Mouse (Mus musculus): ENCODE data around the gene Atxn7l1. TPM values are rescaled to one million over a fixed set of nuclear protein-coding genes. Genes with fewer than 3 reads are reported as not detected.

The Atxn7l1 gene
- polyA plus RNA-seq, 1 experiment from 2014 or later, result 10.8 TPM

DNA sequence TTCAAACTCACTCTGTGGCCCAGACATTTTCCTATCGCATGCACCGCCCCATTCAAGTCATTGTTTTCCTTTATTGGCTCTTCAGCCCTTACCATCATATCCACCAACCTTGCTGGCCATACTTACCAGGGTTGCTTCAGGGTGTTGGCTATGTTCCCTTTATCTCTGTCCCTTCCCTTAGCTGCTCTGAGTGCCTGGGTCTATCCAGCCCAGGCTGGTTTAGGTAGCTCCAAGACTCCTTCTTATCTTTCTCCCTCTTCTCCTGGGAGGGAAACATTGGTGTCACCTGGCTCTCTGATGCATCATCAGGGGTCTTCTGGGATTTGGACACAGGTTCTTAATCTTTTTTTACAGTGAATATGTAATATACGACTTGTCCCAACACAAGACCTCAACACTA lies 36.6 kb downstream of the Atxn7l1 start:
- no peak for ATAC-seq (replicated peaks; ENCODE audit: extremely low read depth, insufficient read depth, low FRiP score)
- Histone ChIP-seq H3K4me1 (ENCODE audit: control insufficient read depth, insufficient read depth, low read length) (peaks cover 6% of the 10 kb centered on the region), H3K9me3 (replicated peaks; ENCODE audit: control insufficient read depth, low read length) (no peaks in the 10 kb centered on the region), H3K4me2 (ENCODE audit: low read depth, low read length) (no peak overlapping the region), H3K9ac (ENCODE audit: low read length) (no peak overlapping the region), H3K4me3 (ENCODE audit: low read length) (no peak overlapping the region), H3K36me3 (ENCODE audit: control insufficient read depth, insufficient read depth) (no peaks in the 10 kb centered on the region), H3K27me3 (ENCODE audit: control insufficient read depth, insufficient read depth, low read length) (no peaks in the 10 kb centered on the region), H3K27ac (ENCODE audit: low read length) (no peak overlapping the region)
- WGBS, result 85% methylated on average over 3 of the region's 3 CpGs

GRCm38 (mm10) chr12:33185046-33185445 lies 37.6 kb downstream of the Atxn7l1 start:
- Histone ChIP-seq H3K9ac (ENCODE audit: low read length) (no peak overlapping the region), H3K4me1 (ENCODE audit: control insufficient read depth, insufficient read depth, low read length) (peaks cover 6% of the 10 kb centered on the region), H3K27ac (ENCODE audit: low read length) (no peak overlapping the region), H3K36me3 (ENCODE audit: control insufficient read depth, insufficient read depth) (no peaks in the 10 kb centered on the region), H3K27me3 (ENCODE audit: control insufficient read depth, insufficient read depth, low read length) (no peaks in the 10 kb centered on the region), H3K4me2 (ENCODE audit: low read depth, low read length) (no peak overlapping the region), H3K9me3 (replicated peaks; ENCODE audit: control insufficient read depth, low read length) (no peaks in the 10 kb centered on the region), H3K4me3 (ENCODE audit: low read length) (no peak overlapping the region)
- no peak for ATAC-seq (replicated peaks; ENCODE audit: extremely low read depth, insufficient read depth, low FRiP score)
- 53% methylated on average over 6 of the region's 6 CpGs for WGBS

- ATAC-seq (replicated peaks; ENCODE audit: extremely low read depth, insufficient read depth, low FRiP score), result no peak
Measured at GRCm38 (mm10) chr12:33186331-33186730, 38.8 kb downstream of the Atxn7l1 start.

DNA sequence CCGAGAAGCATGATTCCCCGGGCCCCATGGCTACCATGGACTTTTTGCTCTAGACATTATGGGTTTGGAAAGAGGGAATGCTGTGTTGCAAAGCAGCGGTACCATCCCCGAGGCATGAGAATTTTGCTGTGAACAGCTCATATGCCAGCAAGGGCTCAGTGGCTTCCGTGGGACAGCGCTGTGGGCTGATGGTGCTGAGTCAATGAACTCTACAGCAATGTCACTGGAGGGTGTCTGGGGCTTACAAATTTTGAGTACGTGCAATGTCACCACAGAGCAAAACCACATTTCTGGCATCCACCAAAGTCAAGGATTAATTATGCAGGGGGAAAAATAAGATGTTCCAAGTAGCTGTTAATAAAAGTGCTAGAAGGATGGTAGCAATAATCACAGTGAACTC lies 42.6 kb downstream of the Atxn7l1 start:
- Histone ChIP-seq H3K4me1 (ENCODE audit: control insufficient read depth, insufficient read depth, low read length) (peaks cover 16% of the 10 kb centered on the region), H3K9me3 (replicated peaks; ENCODE audit: control insufficient read depth, low read length) (no peaks in the 10 kb centered on the region), H3K27me3 (ENCODE audit: control insufficient read depth, insufficient read depth, low read length) (no peaks in the 10 kb centered on the region), H3K4me2 (ENCODE audit: low read depth, low read length) (no peak overlapping the region), H3K27ac (ENCODE audit: low read length) (no peak overlapping the region), H3K9ac (ENCODE audit: low read length) (no peak overlapping the region), H3K4me3 (ENCODE audit: low read length) (no peak overlapping the region), H3K36me3 (ENCODE audit: control insufficient read depth, insufficient read depth) (no peaks in the 10 kb centered on the region)
- ATAC-seq (replicated peaks; ENCODE audit: extremely low read depth, insufficient read depth, low FRiP score), result no peak
- 89% methylated on average over 7 of the region's 7 CpGs for WGBS

More at GRCm38 (mm10) chr12:33186331-33186730, 38.8 kb downstream of the Atxn7l1 start:
- Histone ChIP-seq H3K27me3 (ENCODE audit: control insufficient read depth, insufficient read depth, low read length) (no peaks in the 10 kb centered on the region), H3K27ac (ENCODE audit: low read length) (no peak overlapping the region), H3K9me3 (replicated peaks; ENCODE audit: control insufficient read depth, low read length) (no peaks in the 10 kb centered on the region), H3K4me3 (ENCODE audit: low read length) (no peak overlapping the region), H3K4me2 (ENCODE audit: low read depth, low read length) (no peak overlapping the region), H3K4me1 (ENCODE audit: control insufficient read depth, insufficient read depth, low read length) (peaks cover 6% of the 10 kb centered on the region), H3K36me3 (ENCODE audit: control insufficient read depth, insufficient read depth) (no peaks in the 10 kb centered on the region), H3K9ac (ENCODE audit: low read length) (no peak overlapping the region)
- 86% methylated on average over 2 of the region's 2 CpGs for WGBS

- H3K4me2 ChIP-seq (ENCODE audit: low read depth, low read length), result no peak overlapping the region
- H3K4me3 ChIP-seq (ENCODE audit: low read length), result no peak overlapping the region
- H3K27ac ChIP-seq (ENCODE audit: low read length), result no peak overlapping the region
- no peaks in the 10 kb centered on the region for H3K36me3 ChIP-seq (ENCODE audit: control insufficient read depth, insufficient read depth)
- H3K9me3 ChIP-seq (replicated peaks; ENCODE audit: control insufficient read depth, low read length), result no peaks in the 10 kb centered on the region
- no peaks in the 10 kb centered on the region for H3K27me3 ChIP-seq (ENCODE audit: control insufficient read depth, insufficient read depth, low read length)
- no peak overlapping the region for H3K9ac ChIP-seq (ENCODE audit: low read length)
- no peak for ATAC-seq (replicated peaks; ENCODE audit: extremely low read depth, insufficient read depth, low FRiP score)
- H3K4me1 ChIP-seq (ENCODE audit: control insufficient read depth, insufficient read depth, low read length), result peaks cover 13% of the 10 kb centered on the region
- WGBS, result 69% methylated on average over 6 of the region's 6 CpGs
Measured at GRCm38 (mm10) chr12:33190633-33191032, 43.1 kb downstream of the Atxn7l1 start.

DNA sequence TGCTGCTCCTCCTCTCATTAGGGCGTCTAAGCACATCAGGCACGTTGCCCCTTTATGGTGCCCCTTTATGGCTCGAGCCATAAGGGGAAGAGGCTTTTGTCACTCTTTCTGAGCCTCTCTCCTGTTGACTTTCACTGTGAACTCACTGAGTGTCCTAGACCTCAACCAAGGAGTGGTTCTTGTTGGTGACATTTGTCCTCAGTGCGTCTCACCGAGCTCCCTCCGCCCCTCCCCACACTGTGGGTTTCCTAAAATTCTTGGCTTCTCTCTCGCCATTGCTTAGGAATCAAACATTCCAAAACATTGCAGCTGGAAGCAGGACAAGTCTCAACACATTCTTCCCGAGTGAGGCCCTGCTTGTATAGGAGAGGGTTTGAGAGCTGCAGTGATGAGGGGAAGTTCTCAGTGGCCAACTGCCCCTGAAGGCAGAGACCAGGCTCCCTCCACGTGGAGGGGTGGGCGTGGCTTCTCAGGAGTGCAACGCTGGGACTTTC lies 46.0 kb downstream of the Atxn7l1 start:
- H3K36me3 ChIP-seq (ENCODE audit: control insufficient read depth, insufficient read depth), result no peaks in the 10 kb centered on the region
- H3K4me2 ChIP-seq (ENCODE audit: low read depth, low read length), result peak overlapping the region; percentile 2
- H3K4me3 ChIP-seq (ENCODE audit: low read length), result no peak overlapping the region
- peaks cover 25% of the 10 kb centered on the region for H3K4me1 ChIP-seq (ENCODE audit: control insufficient read depth, insufficient read depth, low read length)
- 0 out of 2 replicates have a peak, but pooled peaks cover 6% of the 10 kb centered on the region for H3K9me3 ChIP-seq (replicated peaks; ENCODE audit: control insufficient read depth, low read length)
- no peaks in the 10 kb centered on the region for H3K27me3 ChIP-seq (ENCODE audit: control insufficient read depth, insufficient read depth, low read length)
- 29% methylated on average over 11 of the region's 11 CpGs for WGBS
- peak overlapping the region; percentile 56 for H3K27ac ChIP-seq (ENCODE audit: low read length)
- peak; percentile 80 for ATAC-seq (replicated peaks; ENCODE audit: extremely low read depth, insufficient read depth, low FRiP score)
- no peak overlapping the region for H3K9ac ChIP-seq (ENCODE audit: low read length)

DNA sequence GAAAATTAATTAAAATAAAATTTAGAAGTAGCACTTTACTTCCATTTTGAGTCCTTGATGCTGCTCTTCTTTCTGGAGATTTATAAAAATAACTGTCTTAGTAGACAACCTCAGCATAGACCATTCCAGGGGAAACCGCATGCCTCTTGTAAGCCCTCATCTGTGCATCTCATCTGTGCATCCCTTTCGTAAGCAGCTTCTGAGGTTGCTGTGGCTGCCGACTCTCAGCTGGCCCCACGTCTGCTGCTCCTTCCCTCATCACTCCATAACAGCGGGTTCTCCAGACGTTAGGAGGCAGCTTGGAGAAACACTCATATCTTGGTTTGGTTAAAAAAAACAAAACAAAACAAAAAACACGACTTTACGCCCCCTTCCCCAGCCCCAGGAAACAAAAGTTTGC lies 47.7 kb downstream of the Atxn7l1 start:
- H3K9me3 ChIP-seq (replicated peaks; ENCODE audit: control insufficient read depth, low read length), result 0 out of 2 replicates have a peak, but pooled peaks cover 6% of the 10 kb centered on the region
- H3K27ac ChIP-seq (ENCODE audit: low read length), result no peak overlapping the region
- ATAC-seq (replicated peaks; ENCODE audit: extremely low read depth, insufficient read depth, low FRiP score), result no peak
- no peak overlapping the region for H3K4me2 ChIP-seq (ENCODE audit: low read depth, low read length)
- H3K27me3 ChIP-seq (ENCODE audit: control insufficient read depth, insufficient read depth, low read length), result no peaks in the 10 kb centered on the region
- no peak overlapping the region for H3K9ac ChIP-seq (ENCODE audit: low read length)
- no peaks in the 10 kb centered on the region for H3K36me3 ChIP-seq (ENCODE audit: control insufficient read depth, insufficient read depth)
- H3K4me3 ChIP-seq (ENCODE audit: low read length), result no peak overlapping the region
- peaks cover 25% of the 10 kb centered on the region for H3K4me1 ChIP-seq (ENCODE audit: control insufficient read depth, insufficient read depth, low read length)
- WGBS, result 58% methylated on average over 8 of the region's 8 CpGs

DNA sequence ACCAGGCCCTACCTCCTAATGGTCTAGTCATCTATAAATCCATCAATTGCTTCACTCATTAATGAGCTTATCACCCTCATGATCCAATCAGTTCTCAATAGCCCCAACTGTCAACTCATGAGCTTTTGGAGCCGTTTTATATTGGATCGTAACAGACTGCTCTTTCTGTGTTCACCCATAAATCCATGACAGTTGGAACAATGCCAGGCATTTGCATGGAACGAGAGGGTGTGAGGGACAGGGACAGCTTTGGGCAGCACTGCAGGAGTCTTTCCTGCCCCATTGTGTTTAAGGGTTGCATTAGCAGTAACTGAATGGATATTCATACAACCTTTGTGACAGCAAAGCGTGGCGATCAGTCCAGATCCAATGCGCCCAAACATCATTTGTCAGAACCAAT lies 49.8 kb downstream of the Atxn7l1 start:
- Histone ChIP-seq H3K36me3 (ENCODE audit: control insufficient read depth, insufficient read depth) (no peaks in the 10 kb centered on the region), H3K9me3 (replicated peaks; ENCODE audit: control insufficient read depth, low read length) (0 out of 2 replicates have a peak, but pooled peaks cover 6% of the 10 kb centered on the region), H3K27ac (ENCODE audit: low read length) (0 out of 2 replicates have a peak overlapping the region, but pooled peaks have one; percentile 9), H3K27me3 (ENCODE audit: control insufficient read depth, insufficient read depth, low read length) (no peaks in the 10 kb centered on the region), H3K9ac (ENCODE audit: low read length) (no peak overlapping the region), H3K4me3 (ENCODE audit: low read length) (no peak overlapping the region), H3K4me1 (ENCODE audit: control insufficient read depth, insufficient read depth, low read length) (peaks cover 25% of the 10 kb centered on the region), H3K4me2 (ENCODE audit: low read depth, low read length) (no peak overlapping the region)
- WGBS, result 72% methylated on average over 6 of the region's 6 CpGs
- no peak for ATAC-seq (replicated peaks; ENCODE audit: extremely low read depth, insufficient read depth, low FRiP score)

GRCm38 (mm10) chr12:33197746-33198145 lies 50.3 kb downstream of the Atxn7l1 start:
- H3K36me3 ChIP-seq (ENCODE audit: control insufficient read depth, insufficient read depth), result no peaks in the 10 kb centered on the region

More at GRCm38 (mm10) chr12:33197746-33198145, 50.3 kb downstream of the Atxn7l1 start:
- peak; percentile 46; the same call in 1 of the 2 replicates for ATAC-seq (replicated peaks; ENCODE audit: extremely low read depth, insufficient read depth, low FRiP score)
- Histone ChIP-seq H3K9ac (ENCODE audit: low read length) (no peak overlapping the region), H3K27ac (ENCODE audit: low read length) (0 out of 2 replicates have a peak overlapping the region, but pooled peaks have one; percentile 9), H3K27me3 (ENCODE audit: control insufficient read depth, insufficient read depth, low read length) (no peaks in the 10 kb centered on the region), H3K4me3 (ENCODE audit: low read length) (no peak overlapping the region), H3K4me2 (ENCODE audit: low read depth, low read length) (no peak overlapping the region), H3K9me3 (replicated peaks; ENCODE audit: control insufficient read depth, low read length) (0 out of 2 replicates have a peak, but pooled peaks cover 6% of the 10 kb centered on the region), H3K4me1 (ENCODE audit: control insufficient read depth, insufficient read depth, low read length) (peaks cover 25% of the 10 kb centered on the region)
- WGBS, result 58% methylated on average over 6 of the region's 6 CpGs
